Mouse (Mus musculus) midbrain, embryonic 12.5 days (tissue): ENCODE data around the gene Mri1. TPM values are rescaled to one million over a fixed set of nuclear protein-coding genes. Genes with fewer than 3 reads are reported as not detected.
A peak's percentile ranks its signal among the peaks of the same experiment; 100 is the strongest.

ENCODE experiments used
- ATAC-seq: fragments of 200-750 bp; cut with Nextera tagmentation; 2 replicates; pipeline ENCODE4 v1.8.0; 2017; ENCODE audit warnings: low read depth, moderate TSS enrichment, moderate library complexity; ENCODE audit not compliant: low FRiP score
- H3K27ac ChIP-seq: fragments of 300-500 bp; sonication (generic); replicated peaks from 2 replicates; pipeline ENCODE4 v1.5.1; 2016; ENCODE audit warnings: mild to moderate bottlenecking
- H3K27me3 ChIP-seq: fragments of 300-500 bp; sonication (generic); 2 replicates; pipeline ENCODE4 v1.6.1; 2016; ENCODE audit warnings: mild to moderate bottlenecking
- H3K36me3 ChIP-seq: fragments of 300-500 bp; sonication (generic); 2 replicates; pipeline ENCODE4 v1.6.1; 2016
- H3K4me1 ChIP-seq: fragments of 300-500 bp; sonication (generic); 2 replicates; pipeline ENCODE4 v1.6.1; 2016
- H3K4me2 ChIP-seq: fragments of 300-500 bp; sonication (generic); replicated peaks from 2 replicates; pipeline ENCODE4 v1.6.1; 2016; ENCODE audit warnings: mild to moderate bottlenecking, moderate library complexity
- H3K4me3 ChIP-seq: fragments of 300-500 bp; sonication (generic); 2 replicates; pipeline ENCODE4 v1.5.1; 2016; ENCODE audit warnings: mild to moderate bottlenecking
- H3K9ac ChIP-seq: fragments of 300-500 bp; sonication (generic); replicated peaks from 2 replicates; pipeline ENCODE4 v1.6.1; 2016; ENCODE audit warnings: mild to moderate bottlenecking, moderate library complexity
- H3K9me3 ChIP-seq: fragments of 300-500 bp; sonication (generic); 2 replicates; pipeline ENCODE4 v1.6.1; 2016; ENCODE audit warnings: mild to moderate bottlenecking
- WGBS: fragments of 180-500 bp; shearing (Covaris S2); methylation state at CpG from one replicate; pipeline ENCODE4 v1.1.7; 2016; 5-methylcytosine and 5-hydroxymethylcytosine counted together
- microRNA counts: library from miRNA; unstranded; fragments of <30 nt; microRNA quantifications from one replicate; lab custom pipeline; 2017
- microRNA-seq: library from miRNA; unstranded; fragments of <30 nt; microRNA quantifications from one replicate; pipeline ENCODE4, GENCODE M21; 2017
- polyA plus RNA-seq: library from polyadenylated mRNA; unstranded; fragments of >200 nt; fragmentation: Nextera tagmentation; extraction: Ambion mirVana; gene quantifications from 2 replicates; pipeline ENCODE4 v1.2.1, GENCODE M21; 2016

The Mri1 gene
- polyA plus RNA-seq, 1 experiment from 2014 or later: 61.0 TPM

GRCm38 (mm10) chr8:84200652-84201544, 56.2 kb downstream of the Mri1 start:
- H3K4me3 ChIP-seq: peak overlapping the region; percentile 46
- H3K9ac ChIP-seq: peak overlapping the region; percentile 56
- peak overlapping the region; percentile 76 for H3K4me2 ChIP-seq
- peak overlapping the region; percentile 10; the same call in 1 of the 2 replicates for H3K27ac ChIP-seq
- H3K4me1 ChIP-seq: peaks cover 68% of the 10 kb centered on the region
- no peak for ATAC-seq
- no peaks in the 10 kb centered on the region for H3K9me3 ChIP-seq
- H3K27me3 ChIP-seq: peaks cover 27% of the 10 kb centered on the region
- no peaks in the 10 kb centered on the region for H3K36me3 ChIP-seq
- WGBS: 13% methylated on average over 36 of the region's 70 CpGs

GRCm38 (mm10) chr8:84200126-84200555, 57.0 kb downstream of the Mri1 start:
- H3K4me3 ChIP-seq: peak overlapping the region; percentile 46
- peak overlapping the region; percentile 76 for H3K4me2 ChIP-seq
- H3K4me1 ChIP-seq: peaks cover 68% of the 10 kb centered on the region
- peaks cover 27% of the 10 kb centered on the region for H3K27me3 ChIP-seq
- peak overlapping the region; percentile 10; the same call in 1 of the 2 replicates for H3K27ac ChIP-seq
- WGBS: 34% methylated on average over 8 of the region's 8 CpGs
- H3K9ac ChIP-seq: 0 out of 2 replicates have a peak overlapping the region, but pooled peaks have one; percentile 56
- H3K36me3 ChIP-seq: no peaks in the 10 kb centered on the region
- no peak for ATAC-seq
- H3K9me3 ChIP-seq: no peaks in the 10 kb centered on the region

MicroRNA genes within 50 kb of the gene (microRNA counts, 519-probe panel; counts per million panel counts)
- microRNA mmu-miR-23a (lab: Ali Mortazavi, UCI) (6,115 counts per million, percentile 64 among the panel's probes with 10 or more counts), microRNA mmu-miR-27a (lab: Ali Mortazavi, UCI) (6,952 counts per million, percentile 77 among the panel's probes with 10 or more counts)

Small RNAs within 50 kb of the gene (microRNA-seq; reads per million reads assigned to microRNA genes)
- gene Mir23a (5,047 reads per million, percentile 90 among the genes with 10 or more reads in this experiment), gene Mir24-2 (not detected), gene Mir27a (96.1 reads per million, percentile 50 among the genes with 10 or more reads in this experiment), gene Mir3074-2 (not detected)

Other genes starting within 250 kb of the Mri1 start
- not detected in 2 replicates for gene 2210011C24Rik, start 245.2 kb downstream of the Mri1 start, polyA plus RNA-seq
- gene Palm3, start 235.9 kb downstream of the Mri1 start, polyA plus RNA-seq: 3.5 and 3.9 TPM in 2 replicates
- gene Il27ra, start 214.7 kb downstream of the Mri1 start, polyA plus RNA-seq: 0.46 and 0.52 TPM in 2 replicates
- gene Rln3, start 212.3 kb downstream of the Mri1 start, polyA plus RNA-seq: not detected in 2 replicates
- gene Gm10643, start 192.2 kb downstream of the Mri1 start, polyA plus RNA-seq: 1.5 and 1.6 TPM in 2 replicates
- 9.3 and 10.0 TPM in 2 replicates for gene Rfx1, start 190.5 kb downstream of the Mri1 start, polyA plus RNA-seq
- gene Dcaf15, start 152.6 kb downstream of the Mri1 start, polyA plus RNA-seq: 20.5 and 22.1 TPM in 2 replicates
- 0.46 and 0.51 TPM in 2 replicates for gene Podnl1, start 131.3 kb downstream of the Mri1 start, polyA plus RNA-seq
- gene Cc2d1a, start 109.4 kb downstream of the Mri1 start, polyA plus RNA-seq: 19.0 and 19.5 TPM in 2 replicates
- 2.4 TPM in 2 replicates for gene 4930432K21Rik, start 109.3 kb downstream of the Mri1 start, polyA plus RNA-seq
- gene Nanos3, start 72.1 kb downstream of the Mri1 start, polyA plus RNA-seq: 4.5 and 8.3 TPM in 2 replicates
- 55.3 and 55.7 TPM in 2 replicates for gene Zswim4, start 20.3 kb downstream of the Mri1 start, polyA plus RNA-seq
- 268 TPM in 2 replicates for gene D8Ertd738e, start 7.6 kb downstream of the Mri1 start, polyA plus RNA-seq
- 24.3 and 25.1 TPM in 2 replicates for gene Ccdc130, start 13.1 kb upstream of the Mri1 start, polyA plus RNA-seq
- gene Cacna1a, start 131.1 kb upstream of the Mri1 start, polyA plus RNA-seq: 14.0 and 15.0 TPM in 2 replicates